Mouse (Mus musculus) adrenal gland, adult 2 months (tissue): ENCODE data around the gene Mgat4c. TPM values are rescaled to one million over a fixed set of nuclear protein-coding genes. Genes with fewer than 3 reads are reported as not detected.

ENCODE experiments used
- microRNA-seq, 2 experiments: library from miRNA; unstranded; fragments of <30 nt; microRNA quantifications; one replicate each; pipeline ENCODE4 v1.2.0; 2021
- polyA plus RNA-seq: library from polyadenylated mRNA; depleted of rRNA; stranded (reverse); fragments of >200 nt; gene quantifications from 2 replicates; pipeline ENCODE4 v1.2.3, GENCODE M21; 2012
- total RNA-seq, 2 experiments: library from RNA; stranded (reverse); gene quantifications; 2 replicates each; pipeline ENCODE4 v1.2.3; 2021

Mgat4c gene
- total and polyA plus RNA-seq, 3 experiments, result 2.4 to 53.5 (median 11.0) TPM

Small RNAs within 50 kb of the gene (microRNA-seq; reads per million reads assigned to microRNA genes)
- gene Mir3059, result 0 to 0.41 reads per million in 2 experiments
